Mouse (Mus musculus) embryonic facial prominence, embryonic 14.5 days (tissue): Measurements from ENCODE around the gene Serpinb13. TPM values are rescaled to one million over a fixed set of nuclear protein-coding genes. Genes with fewer than 3 reads are reported as not detected.

Experiments used
- ATAC-seq: fragments of 200-750 bp; cut with Nextera tagmentation; 2 replicates; pipeline ENCODE4 v1.8.0; 2017; ENCODE audit warnings: low read depth, moderate number of reproducible peaks, moderate TSS enrichment
- DNase-seq: peaks from one replicate; pipeline ENCODE4 v3.0.0-alpha.2; 2015; ENCODE audit warnings: low spot score
- H3K27ac ChIP-seq: fragments of 300-500 bp; sonication (generic); replicated peaks from 2 replicates; pipeline ENCODE4 v1.5.1; 2014; ENCODE audit warnings: low read depth, mild to moderate bottlenecking, low read length, moderate library complexity
- H3K27me3 ChIP-seq: fragments of 300-500 bp; sonication (generic); replicated peaks from 2 replicates; pipeline ENCODE4 v1.6.1; 2014; ENCODE audit warnings: low read length; ENCODE audit not compliant: control insufficient read depth, insufficient read depth
- H3K36me3 ChIP-seq: fragments of 300-500 bp; sonication (generic); 2 replicates; pipeline ENCODE4 v1.6.1; 2014; ENCODE audit warnings: low read length, mixed read lengths; ENCODE audit not compliant: control insufficient read depth, insufficient read depth
- H3K4me1 ChIP-seq: fragments of 300-500 bp; sonication (generic); 2 replicates; pipeline ENCODE4 v1.6.1; 2014; ENCODE audit warnings: antibody characterized with exemption, low read length; ENCODE audit not compliant: control insufficient read depth, insufficient read depth
- H3K4me2 ChIP-seq: fragments of 300-500 bp; sonication (generic); 2 replicates; pipeline ENCODE4 v1.6.1; 2014; ENCODE audit warnings: low read depth, mild to moderate bottlenecking, low read length, moderate library complexity, mixed read lengths
- H3K4me3 ChIP-seq: fragments of 300-500 bp; sonication (generic); 2 replicates; pipeline ENCODE4 v1.5.1; 2014; ENCODE audit warnings: low read depth, mild to moderate bottlenecking, low read length
- H3K9ac ChIP-seq: fragments of 300-500 bp; sonication (generic); 2 replicates; pipeline ENCODE4 v1.6.1; 2014; ENCODE audit warnings: low read depth, mild to moderate bottlenecking, low read length, moderate library complexity, mixed read lengths
- H3K9me3 ChIP-seq: fragments of 300-500 bp; sonication (generic); 2 replicates; pipeline ENCODE4 v1.6.1; 2016; ENCODE audit warnings: low read length; ENCODE audit not compliant: control insufficient read depth
- WGBS: fragments of 180-500 bp; shearing (Covaris S2); extraction: QIAGEN DNeasy Blood & Tissue Kit; methylation state at CpG from one replicate; pipeline ENCODE4 v1.1.7; 2014; 5-methylcytosine and 5-hydroxymethylcytosine counted together
- polyA plus RNA-seq: library from polyadenylated mRNA; unstranded; fragments of >200 nt; fragmentation: Nextera tagmentation; extraction: Ambion mirVana; gene quantifications from 2 replicates; pipeline ENCODE4 v1.2.1, GENCODE M21; 2014

Serpinb13 gene
- not detected in 2 replicates for polyA plus RNA-seq

DNA sequence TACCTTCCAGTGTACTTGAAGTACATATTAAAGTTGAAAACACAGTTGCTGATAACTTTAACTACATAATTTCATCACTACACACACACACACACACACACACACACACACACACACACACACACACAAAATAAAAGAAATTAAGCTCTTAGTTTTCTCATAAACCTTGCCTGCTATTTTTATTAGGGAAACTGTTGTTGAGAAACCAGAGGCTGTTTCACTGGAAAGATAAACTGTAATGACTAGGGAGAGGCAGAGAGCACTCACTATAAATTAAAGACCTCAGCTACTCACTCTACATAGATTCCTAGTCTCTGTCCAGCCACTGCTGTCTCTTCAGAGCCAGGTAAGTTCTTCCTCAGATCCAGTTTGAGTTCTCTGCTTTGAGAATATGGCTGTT is at the start of gene Serpinb13:
TSS of gene Serpinb13 (plus strand) at position 301 of the 400 bp plus-strand sequence.
- DNase-seq (no peak), ATAC-seq (no peak)
- H3K27ac ChIP-seq: no peak within 1 kb of the TSS
- no peak within 1 kb of the TSS for H3K4me2 ChIP-seq
- H3K9me3 ChIP-seq: no peaks in the 10 kb centered on the region
- H3K36me3 ChIP-seq: no peaks in the 10 kb centered on the region
- no peaks in the 10 kb centered on the region for H3K4me1 ChIP-seq
- H3K27me3 ChIP-seq: no peaks in the 10 kb centered on the region
- H3K4me3 ChIP-seq: no peak within 1 kb of the TSS
- no peak within 1 kb of the TSS for H3K9ac ChIP-seq

GRCm38 (mm10) chr1:106931954-106932353 is 48.8 kb upstream of the Serpinb13 start:
- Histone ChIP-seq H3K27me3 (no peaks in the 10 kb centered on the region), H3K4me2 (no peak overlapping the region), H3K9ac (no peak overlapping the region), H3K4me1 (no peaks in the 10 kb centered on the region), H3K4me3 (no peak overlapping the region), H3K36me3 (no peaks in the 10 kb centered on the region), H3K9me3 (no peaks in the 10 kb centered on the region), H3K27ac (no peak overlapping the region)
- WGBS: 78% methylated on average over 4 of the region's 4 CpGs
- DNase-seq (no peak), ATAC-seq (no peak)

DNA sequence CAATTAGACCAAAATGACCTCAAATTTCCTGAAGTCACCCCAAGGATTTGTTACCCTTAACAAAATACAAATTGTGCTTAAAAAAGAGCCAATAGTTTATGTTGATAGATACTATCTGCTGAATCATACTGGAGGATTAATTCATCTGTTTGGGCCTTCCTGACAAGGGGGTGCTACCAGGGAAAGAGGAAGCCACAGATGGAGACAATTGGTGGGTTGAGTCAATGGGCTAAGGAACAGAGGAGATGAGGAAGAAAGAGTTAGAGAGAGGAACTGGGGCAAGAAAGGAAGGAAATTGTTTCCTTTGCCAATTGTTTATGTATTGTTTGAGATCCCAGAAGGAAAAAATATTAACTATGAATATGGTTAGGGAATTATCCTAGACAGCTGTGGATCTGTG is 47.1 kb upstream of the Serpinb13 start:
- H3K9ac ChIP-seq: no peak overlapping the region
- H3K36me3 ChIP-seq: no peaks in the 10 kb centered on the region
- H3K9me3 ChIP-seq: no peaks in the 10 kb centered on the region
- H3K27ac ChIP-seq: no peak overlapping the region
- DNase-seq: no peak
- no peaks in the 10 kb centered on the region for H3K27me3 ChIP-seq
- no peak overlapping the region for H3K4me2 ChIP-seq
- no peak overlapping the region for H3K4me3 ChIP-seq
- H3K4me1 ChIP-seq: no peaks in the 10 kb centered on the region
- ATAC-seq: no peak

GRCm38 (mm10) chr1:106934265-106934664 is 46.5 kb upstream of the Serpinb13 start, which contains the start of gene Serpinb12:
Gene Serpinb12, plus strand, starts transcription at chr1:106934449.
- WGBS: 66% methylated on average over 6 of the region's 6 CpGs
- H3K4me2 ChIP-seq: no peak within 1 kb of the TSS

GRCm38 (mm10) chr1:106947217-106947616 is 33.6 kb upstream of the Serpinb13 start:
- Histone ChIP-seq H3K9me3 (no peaks in the 10 kb centered on the region), H3K27me3 (no peaks in the 10 kb centered on the region), H3K4me2 (no peak overlapping the region), H3K4me3 (no peak overlapping the region), H3K36me3 (no peaks in the 10 kb centered on the region), H3K9ac (no peak overlapping the region), H3K27ac (no peak overlapping the region), H3K4me1 (no peaks in the 10 kb centered on the region)
- no peak for DNase-seq
- ATAC-seq: no peak
- WGBS: 71% methylated on average over 1 of the region's 1 CpGs

More at GRCm38 (mm10) chr1:106934265-106934664, 46.5 kb upstream of the Serpinb13 start, which contains the start of gene Serpinb12:
- Histone ChIP-seq H3K9me3 (no peaks in the 10 kb centered on the region), H3K4me3 (no peak within 1 kb of the TSS), H3K4me1 (no peaks in the 10 kb centered on the region), H3K9ac (no peak within 1 kb of the TSS), H3K27ac (no peak within 1 kb of the TSS), H3K36me3 (no peaks in the 10 kb centered on the region), H3K27me3 (no peaks in the 10 kb centered on the region)
- DNase-seq (no peak), ATAC-seq (no peak)

DNA sequence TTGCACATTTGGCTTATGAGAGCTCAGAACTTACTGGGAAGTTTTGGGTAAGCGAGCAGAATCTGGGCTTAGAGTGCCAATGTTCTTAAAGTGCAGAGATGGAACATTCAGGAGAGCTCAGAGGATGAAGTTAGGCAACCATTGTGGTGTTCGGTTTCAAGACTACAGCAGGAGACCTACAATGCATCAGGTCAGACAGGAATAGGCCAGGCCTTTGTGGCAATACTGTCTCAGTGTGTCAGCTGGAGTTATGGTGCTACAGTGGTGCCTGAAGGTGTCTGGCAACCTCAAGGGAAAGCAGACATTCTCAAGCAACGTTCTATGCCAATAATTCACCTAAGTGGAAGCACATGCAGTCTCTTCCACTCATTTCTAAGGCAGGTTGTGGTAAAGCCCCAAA is 20.8 kb upstream of the Serpinb13 start:
- Histone ChIP-seq H3K4me2 (no peak overlapping the region), H3K9ac (no peak overlapping the region), H3K36me3 (no peaks in the 10 kb centered on the region), H3K9me3 (no peaks in the 10 kb centered on the region), H3K4me1 (no peaks in the 10 kb centered on the region), H3K4me3 (no peak overlapping the region), H3K27ac (no peak overlapping the region), H3K27me3 (no peaks in the 10 kb centered on the region)
- ATAC-seq: no peak
- no peak for DNase-seq
- 72% methylated on average over 3 of the region's 3 CpGs for WGBS

GRCm38 (mm10) chr1:106961023-106961422 is 19.8 kb upstream of the Serpinb13 start:
- H3K27ac ChIP-seq: no peak overlapping the region
- H3K4me3 ChIP-seq: no peak overlapping the region
- no peaks in the 10 kb centered on the region for H3K27me3 ChIP-seq
- no peaks in the 10 kb centered on the region for H3K9me3 ChIP-seq
- no peak for DNase-seq
- H3K4me1 ChIP-seq: no peaks in the 10 kb centered on the region
- no peak overlapping the region for H3K4me2 ChIP-seq
- 39% methylated on average over 3 of the region's 3 CpGs for WGBS
- H3K9ac ChIP-seq: no peak overlapping the region
- ATAC-seq: no peak
- H3K36me3 ChIP-seq: no peaks in the 10 kb centered on the region

DNA sequence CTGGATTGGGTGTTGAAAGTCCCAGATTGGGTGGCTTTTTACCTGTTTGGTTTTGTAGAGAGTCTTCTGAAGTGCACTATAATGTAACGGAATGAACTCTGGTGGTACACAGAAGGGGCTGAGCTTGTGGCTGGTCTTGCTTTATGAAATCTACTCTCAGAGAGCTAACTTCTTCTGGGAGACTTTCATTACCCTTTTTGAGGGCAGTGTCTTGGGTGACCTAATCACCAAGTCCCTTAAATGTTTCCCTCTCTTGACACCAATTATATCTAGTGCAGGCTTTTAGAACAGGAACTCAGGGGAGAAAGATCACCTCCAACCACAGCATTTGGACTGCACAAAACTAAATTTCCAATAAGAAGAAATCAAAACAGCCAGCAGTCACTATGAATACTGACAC is 2.3 kb downstream of the Serpinb13 start:
- no peak for DNase-seq
- no peak for ATAC-seq
- no peak overlapping the region for H3K4me3 ChIP-seq
- no peaks in the 10 kb centered on the region for H3K9me3 ChIP-seq
- H3K36me3 ChIP-seq: no peaks in the 10 kb centered on the region
- no peak overlapping the region for H3K27ac ChIP-seq
- H3K9ac ChIP-seq: no peak overlapping the region
- no peaks in the 10 kb centered on the region for H3K4me1 ChIP-seq
- 100% methylated on average over 1 of the region's 1 CpGs for WGBS
- no peak overlapping the region for H3K4me2 ChIP-seq
- no peaks in the 10 kb centered on the region for H3K27me3 ChIP-seq

- H3K4me2 ChIP-seq: no peak overlapping the region
- no peaks in the 10 kb centered on the region for H3K36me3 ChIP-seq
- no peak for ATAC-seq
Measured at GRCm38 (mm10) chr1:106983865-106984264, 3.1 kb downstream of the Serpinb13 start.

More at GRCm38 (mm10) chr1:106983865-106984264, 3.1 kb downstream of the Serpinb13 start:
- WGBS: 58% methylated on average over 2 of the region's 2 CpGs
- DNase-seq: no peak
- H3K9ac ChIP-seq: no peak overlapping the region
- H3K27me3 ChIP-seq: no peaks in the 10 kb centered on the region
- H3K4me3 ChIP-seq: no peak overlapping the region
- no peaks in the 10 kb centered on the region for H3K9me3 ChIP-seq
- no peaks in the 10 kb centered on the region for H3K4me1 ChIP-seq
- no peak overlapping the region for H3K27ac ChIP-seq
